Mouse (Mus musculus) brain, embryonic 14.5 days (tissue): Measurements from ENCODE around the gene Gm34653. TPM values are rescaled to one million over a fixed set of nuclear protein-coding genes. Genes with fewer than 3 reads are reported as not detected.
A peak's percentile ranks its signal among the peaks of the same experiment; 100 is the strongest.
"Not testable (repeated sequence)": the region's sequence is repeated elsewhere in the genome, so short reads cannot be mapped to it uniquely, and the experiment has no call there.

Experiments used
- DNase-seq: peaks from one replicate; pipeline ENCODE4 v3.0.0-alpha.2; 2011; ENCODE audit warnings: low read depth
- CTCF ChIP-seq: fragments of 200-500 bp; IDR thresholded peaks from 2 replicates; pipeline ENCODE4 v1.5.1; 2012; ENCODE audit warnings: inconsistent platforms, mild to moderate bottlenecking, moderate library complexity, borderline replicate concordance; ENCODE audit not compliant: insufficient read depth, insufficient read length; ENCODE audit errors: extremely low read depth
- POLR2A ChIP-seq: fragments of 200-500 bp; IDR thresholded peaks from 2 replicates; pipeline ENCODE4 v1.6.1; 2012; ENCODE audit warnings: mild to moderate bottlenecking, inconsistent platforms, borderline replicate concordance; ENCODE audit not compliant: poor library complexity, insufficient read depth, insufficient read length, severe bottlenecking; ENCODE audit errors: extremely low read depth
- polyA plus RNA-seq: library from polyadenylated mRNA; depleted of rRNA; stranded (reverse); fragments of >200 nt; gene quantifications from 2 replicates; pipeline ENCODE4 v1.2.3, GENCODE M21; 2012

The Gm34653 gene
- polyA plus RNA-seq, 1 experiment, result not detected

- no peak for TF ChIP-seq CTCF
- TF ChIP-seq POLR2A, result no peak
- DNase-seq, result no peak
These were observed 5.2 kb upstream of the Gm34653 start for GRCm38 (mm10) chr2:34827591-34827990.

- TF ChIP-seq CTCF, result no peak
- no peak for TF ChIP-seq POLR2A
- no peak for DNase-seq
These were observed 4.8 kb upstream of the Gm34653 start for GRCm38 (mm10) chr2:34828026-34828425.

GRCm38 (mm10) chr2:34830066-34830465 lies 2.7 kb upstream of the Gm34653 start:
- not testable (repeated sequence) for DNase-seq

GRCm38 (mm10) chr2:34833624-34834023 lies 817 bp downstream of the Gm34653 start:
- no peak for DNase-seq
- no peak for TF ChIP-seq CTCF
- no peak for TF ChIP-seq POLR2A

- TF ChIP-seq CTCF (no peak), POLR2A (no peak)
These were observed 2.9 kb downstream of the Gm34653 start for GRCm38 (mm10) chr2:34835669-34836068.

GRCm38 (mm10) chr2:34840143-34840542 lies 7.3 kb downstream of the Gm34653 start:
- not testable (repeated sequence) for DNase-seq

More at GRCm38 (mm10) chr2:34835669-34836068, 2.9 kb downstream of the Gm34653 start:
- DNase-seq, result no peak

GRCm38 (mm10) chr2:34841706-34842105 lies 8.9 kb downstream of the Gm34653 start:
- peak; percentile 1 for DNase-seq
- TF ChIP-seq CTCF (no peak), POLR2A (no peak)

- TF ChIP-seq POLR2A (no peak), CTCF (no peak)
These were observed 10.6 kb downstream of the Gm34653 start for GRCm38 (mm10) chr2:34843211-34843939.

GRCm38 (mm10) chr2:34847702-34848101 lies 14.9 kb downstream of the Gm34653 start:
- no peak for TF ChIP-seq POLR2A
- TF ChIP-seq CTCF, result no peak
- DNase-seq, result no peak

More at GRCm38 (mm10) chr2:34843211-34843939, 10.6 kb downstream of the Gm34653 start:
- DNase-seq, result no peak

- TF ChIP-seq POLR2A (no peak), CTCF (peak; percentile 30; the same call in 1 of the 2 replicates)
- DNase-seq, result no peak
These were observed 22.5 kb downstream of the Gm34653 start for GRCm38 (mm10) chr2:34855265-34855664.

- TF ChIP-seq CTCF, result no peak
- no peak for TF ChIP-seq POLR2A
- no peak for DNase-seq
These were observed 24.9 kb downstream of the Gm34653 start for GRCm38 (mm10) chr2:34857728-34858127.

- DNase-seq, result peak; percentile 10
- no peak for TF ChIP-seq CTCF
- TF ChIP-seq POLR2A, result no peak
These were observed 36.9 kb downstream of the Gm34653 start for GRCm38 (mm10) chr2:34869680-34870079.
